Mouse (Mus musculus) C2C12 (cell line): ENCODE measurements at regions not wholly inside any gene's neighbourhood (a gene's known extent, or its start where the extent isn't known, plus 50 kb on each side); places are given as distances from the start of the nearest gene placed in this dataset.

ENCODE experiments used
- CTCF ChIP-seq: IDR thresholded peaks from one replicate; pipeline ENCODE4 v1.5.1; 2011; ENCODE audit not compliant: control insufficient read depth, insufficient read depth, insufficient read length
- FOSL1 ChIP-seq: IDR thresholded peaks from one replicate; pipeline ENCODE4 v1.8.0; 2011; ENCODE audit warnings: mild to moderate bottlenecking, low read length; ENCODE audit not compliant: poor library complexity, insufficient read depth, severe bottlenecking
- MAX ChIP-seq: IDR thresholded peaks from one replicate; pipeline ENCODE4 v1.6.1; 2011; ENCODE audit warnings: mild to moderate bottlenecking, control low read depth
- MYOD1 ChIP-seq: IDR thresholded peaks from one replicate; pipeline ENCODE4 v1.6.1; 2011; ENCODE audit warnings: low read depth; ENCODE audit not compliant: control insufficient read depth, insufficient read length
- MYOG ChIP-seq: IDR thresholded peaks from one replicate; pipeline ENCODE4 v1.6.1; 2011; ENCODE audit not compliant: control insufficient read depth, insufficient read length; ENCODE audit errors: extremely low read depth
- USF1 ChIP-seq: IDR thresholded peaks from one replicate; pipeline ENCODE4 v1.6.1; 2011; ENCODE audit warnings: low read depth, mild to moderate bottlenecking, control low read depth, moderate library complexity

DNA sequence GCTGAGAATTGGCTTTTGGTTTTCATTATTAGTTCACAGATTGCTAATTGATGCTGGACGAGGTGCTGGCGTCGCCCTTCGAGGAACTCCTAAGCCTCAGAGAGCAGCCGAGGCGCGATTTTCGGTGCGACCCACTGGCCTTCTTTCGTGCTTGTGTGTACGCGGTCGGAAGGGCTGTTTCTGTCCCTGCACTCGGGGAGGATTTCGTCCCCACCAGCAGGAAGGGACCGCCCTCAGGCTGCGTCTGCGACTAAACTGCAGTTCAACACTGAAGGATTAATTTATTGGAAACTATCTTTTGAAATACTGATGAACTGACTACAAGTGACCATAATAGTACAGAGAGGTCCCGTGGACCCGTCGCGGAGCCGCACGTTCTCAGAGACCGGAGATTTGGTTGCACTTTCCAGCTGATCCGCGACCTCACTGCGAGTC is 228.4 kb upstream of the Sall1 start:
- no peak for TF ChIP-seq CTCF
- no peak for TF ChIP-seq MYOG
- TF ChIP-seq MAX: no peak
- TF ChIP-seq MYOD1: no peak
- no peak for TF ChIP-seq FOSL1
- TF ChIP-seq USF1: no peak
